Mouse (Mus musculus) ES-E14 (cell line): ENCODE data around the gene Plet1.

Experiments
- CHD2 ChIP-seq: IDR thresholded peaks from 2 replicates; pipeline ENCODE4 v1.6.1; 2014; ENCODE audit warnings: mild to moderate bottlenecking, low read depth, low read length, inconsistent platforms
- MAFK ChIP-seq: IDR thresholded peaks from 2 replicates; pipeline ENCODE4 v1.6.1; 2014; ENCODE audit warnings: mild to moderate bottlenecking, low read depth, low read length, inconsistent platforms; ENCODE audit not compliant: insufficient read depth
- ZC3H11A ChIP-seq: IDR thresholded peaks from 2 replicates; pipeline ENCODE4 v1.6.1; 2012; ENCODE audit warnings: low read depth, mild to moderate bottlenecking, inconsistent platforms, low read length, borderline replicate concordance

DNA sequence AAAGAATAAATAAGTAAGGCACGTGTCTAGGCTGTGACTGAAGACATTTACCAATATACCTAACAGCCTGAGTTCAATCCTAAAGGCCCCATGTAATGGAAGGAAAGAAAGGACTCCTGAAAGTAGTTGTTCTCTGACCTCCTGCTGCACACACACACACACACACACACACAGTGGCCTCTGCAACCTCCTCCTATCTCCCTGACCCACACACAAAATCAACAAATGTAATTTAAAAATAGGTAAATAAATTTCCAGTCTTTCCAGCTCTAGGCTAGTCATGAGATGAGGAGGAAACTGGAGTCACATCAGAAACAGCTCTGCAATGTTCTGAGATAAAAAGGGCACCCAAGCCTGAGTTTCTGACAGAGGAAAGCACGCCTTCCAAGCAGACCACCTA, 548 bp upstream of the Plet1 start:
- TF ChIP-seq MAFK (no peak), CHD2 (no peak), ZC3H11A (no peak)
